Mouse (Mus musculus): ENCODE results near the gene Galnt15.

DNA sequence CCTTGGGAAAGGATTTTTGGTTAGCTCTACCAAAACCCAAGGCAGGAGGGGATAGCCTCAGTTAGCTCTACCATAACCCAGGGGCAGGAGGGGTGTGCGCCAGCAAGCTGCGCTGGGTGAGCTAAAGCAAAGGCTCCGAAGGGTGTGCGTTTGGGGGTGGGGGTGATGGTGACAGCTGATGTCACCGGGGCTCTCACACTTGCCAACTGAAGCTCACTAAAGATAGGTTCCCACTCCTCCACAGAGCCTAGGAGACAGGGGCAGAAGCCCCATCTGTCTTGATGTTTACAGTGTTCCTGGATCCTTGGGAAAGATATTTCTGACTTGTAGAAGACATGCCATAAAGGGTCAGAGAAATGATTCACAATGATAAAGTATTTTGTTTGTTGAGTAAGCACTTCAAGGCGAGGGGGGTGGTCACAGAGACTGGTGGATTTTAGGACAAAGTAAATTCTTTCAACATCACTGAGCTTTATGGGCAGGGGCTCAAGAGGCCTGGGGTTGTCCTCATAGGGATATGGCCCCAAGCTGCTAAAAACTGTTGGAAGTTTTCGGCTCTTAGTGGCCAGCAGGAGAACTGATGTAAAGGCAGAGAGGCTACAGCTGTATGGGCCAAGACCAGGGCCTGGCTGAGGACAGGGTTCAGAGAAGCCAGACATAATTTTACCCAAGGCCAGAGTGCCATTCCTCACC lies 24.7 kb upstream of the Galnt15 start:
- TF ChIP-seq CHD2 (IDR thresholded peaks at IDR 0.05; ENCODE audit: low read length) (no peak), MAFK (IDR thresholded peaks at IDR 0.05; ENCODE audit: insufficient replicate concordance, low read length) (no peak), POLR2A (IDR thresholded peaks at IDR 0.05; ENCODE audit: low read depth, low read length) (no peak), ZNF384 (IDR thresholded peaks at IDR 0.05; ENCODE audit: low read depth, low read length) (no peak), ZC3H11A (IDR thresholded peaks at IDR 0.05; ENCODE audit: low read depth, low read length) (no peak), CTCF (conservative IDR thresholded peaks at IDR 0.05 in 1 of 2, IDR thresholded peaks at IDR 0.05 in 1 of 2; ENCODE audit: low read depth in 2 of 2, low read length in 2 of 2) (no peak), EP300 (IDR thresholded peaks at IDR 0.05; ENCODE audit: low read length) (no peak), TBP (conservative IDR thresholded peaks at IDR 0.05; ENCODE audit: low read depth, low read length) (no peak), RAD21 (IDR thresholded peaks at IDR 0.05; ENCODE audit: low read depth, low read length) (no peak), E2F4 (IDR thresholded peaks at IDR 0.05; ENCODE audit: insufficient replicate concordance, low read depth, low read length) (no peak), BHLHE40 (IDR thresholded peaks at IDR 0.05; ENCODE audit: low read depth, low read length) (no peak), NELFE (IDR thresholded peaks at IDR 0.05; ENCODE audit: low read depth, low read length) (no peak), SMC3 (IDR thresholded peaks at IDR 0.05; ENCODE audit: low read depth, low read length) (no peak)
